Mouse (Mus musculus): ENCODE measurements around the gene Olfr1082.
"Not testable (repeated sequence)": the region's sequence is repeated elsewhere in the genome, so short reads cannot be mapped to it uniquely, and the experiment has no call there.

The Olfr1082 gene

GRCm38 (mm10) chr2:86598866-86599265, at the start of gene Olfr1082:
Gene Olfr1082, minus strand, starts transcription at chr2:86598966.
- in situ Hi-C loops (cut with MboI; ENCODE audit: unreplicated experiment in 2 of 2), result not testable (repeated sequence)

GRCm38 (mm10) chr2:86639625-86640024, 40.9 kb upstream of the Olfr1082 start, which contains the start of gene Olfr1084:
Gene Olfr1084, minus strand, starts transcription at chr2:86639725.
- in situ Hi-C loops (cut with MboI; ENCODE audit: unreplicated experiment in 2 of 2), result not testable (repeated sequence)

- in situ Hi-C loops (cut with MboI; ENCODE audit: unreplicated experiment in 2 of 2), result not testable (repeated sequence)
Observed at GRCm38 (mm10) chr2:86558135-86558534, 40.6 kb downstream of the Olfr1082 start, which contains the start of gene Olfr1080. Gene Olfr1080, minus strand, starts transcription at chr2:86558235.

All from v-Abl transformed pro-B cells (cell line).